ENCODE assay signal across 8 mouse cellular contexts in the genomic region with DNA sequence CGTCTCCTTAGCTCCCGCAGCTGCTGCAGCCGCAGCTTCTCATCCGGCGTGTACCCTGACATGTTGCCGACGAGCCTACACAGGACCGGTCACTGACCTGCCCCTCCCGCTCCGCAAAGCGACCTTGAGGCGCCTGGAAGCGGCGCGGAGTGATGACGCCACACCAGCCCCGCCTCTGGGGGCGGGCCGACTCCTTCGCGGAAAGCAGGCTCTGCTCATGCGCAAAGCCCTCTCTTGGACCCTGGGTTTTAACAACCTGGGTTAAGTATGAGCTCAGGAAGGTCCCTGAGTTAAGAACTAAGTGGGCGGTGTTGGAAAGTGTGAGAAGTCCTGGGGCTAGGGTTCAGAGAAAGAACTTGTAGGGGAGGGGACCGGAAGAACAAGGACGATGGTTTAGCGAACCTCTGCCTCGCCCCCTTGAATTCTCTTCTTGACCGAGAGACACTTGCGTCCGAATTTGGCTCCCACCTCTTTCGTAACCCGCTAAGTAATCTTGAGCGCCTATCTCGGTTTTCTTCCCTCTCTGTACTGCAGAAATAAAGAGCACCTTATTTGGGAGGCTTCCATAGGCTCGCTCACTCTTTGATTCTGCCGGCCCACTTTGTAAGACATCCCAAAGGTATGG. TPM values are rescaled to one million over a fixed set of nuclear protein-coding genes. Genes with fewer than 3 reads are reported as not detected.
DNase-seq lines count a peak whose midpoint lies in the region; ATAC-seq and TF ChIP-seq lines count a peak whose summit lies in the region.

A gene (minus strand): TSS at position 146 of the 625 bp plus-strand sequence.

- ATAC-seq in Patski, result peak; percentile 83
- peak; percentile 95 for ATAC-seq in hindbrain, embryonic 14.5 days (ENCODE audit: low FRiP score)

- H3K27ac ChIP-seq in hindbrain, embryonic 14.5 days, result peak within 1 kb of the TSS; percentile 48; the same call in 1 of the 2 replicates

- no peaks in the 10 kb centered on the region for H3K9me3 ChIP-seq in hindbrain, embryonic 14.5 days (ENCODE audit: control insufficient read depth, low read length)

- no peaks in the 10 kb centered on the region for H3K27me3 ChIP-seq in Patski
- H3K27me3 ChIP-seq in hindbrain, embryonic 14.5 days (ENCODE audit: control insufficient read depth, insufficient read depth, low read length), result no peaks in the 10 kb centered on the region

- POLR2A ChIA-PET in Patski (lab: Charles Lee), result interaction anchor here (1.1 kb wide), 1 partner anchor 9 kb away, joined by 5 read pairs; a partner anchor contains a TSS

- peaks cover 19% of the 10 kb centered on the region for H3K36me3 ChIP-seq in hindbrain, embryonic 14.5 days (replicated peaks; ENCODE audit: control insufficient read depth, insufficient read depth)

- peak within 1 kb of the TSS; percentile 89 for H3K9ac ChIP-seq in hindbrain, embryonic 14.5 days

- peaks cover 11% of the 10 kb centered on the region for H3K4me1 ChIP-seq in hindbrain, embryonic 14.5 days (replicated peaks; ENCODE audit: control insufficient read depth, insufficient read depth, low read length)

- CTCF ChIA-PET in Patski (lab: Charles Lee), result no interaction called here

- peak within 1 kb of the TSS; percentile 83 for H3K4me3 ChIP-seq in hindbrain, embryonic 14.5 days (replicated peaks; ENCODE audit: low read length)

- in situ Hi-C loops in Patski (cut with MboI; ENCODE audit: low pct_unique_long_range_greater_than_20kb), result no loop called here

- no peak for TF ChIP-seq CTCF in Patski (IDR thresholded peaks at IDR 0.05)

- under 1% methylated on average over 36 of the region's 36 CpGs for WGBS in hindbrain, embryonic 14.5 days

- peak; percentile 55 for DNase-seq in Patski (ENCODE audit: low read depth, low spot score)
- peak; percentile 98 for DNase-seq in cerebellum, postnatal 14 days
- DNase-seq in frontal cortex, postnatal 25 days (ENCODE audit: low spot score in 2 of 2), result peak; percentile 87 to 88
- peak; percentile 99 for DNase-seq in hindbrain, embryonic 14.5 days (ENCODE audit: low spot score)
- DNase-seq in layer of hippocampus, postnatal 36 days, result peak; percentile 92 to 93
- DNase-seq in lung, postnatal 36 days, result peak; percentile 95
- DNase-seq in retina, postnatal 1 day, result peak; percentile 96
- DNase-seq in urinary bladder, adult 18-20 months (ENCODE audit: low spot score in 2 of 2), result peak; percentile 90 to 92

- H3K4me2 ChIP-seq in hindbrain, embryonic 14.5 days (replicated peaks), result peak within 1 kb of the TSS; percentile 93

RNA-seq across cellular contexts. Expression of the gene that starts here (rescaled TPM):
- 191 TPM for polyA plus RNA-seq in Patski (2021)
- 345 and 377 TPM in 2 replicates for polyA plus RNA-seq in hindbrain, embryonic 14.5 days (2014; fragmentation: Nextera tagmentation; extraction: Ambion mirVana)
- 100 to 1,000 TPM; 171 to 194 TPM for total RNA-seq in layer of hippocampus, postnatal 36 days (2021)

Comparison
In these comparisons a context has a peak if more than half of its experiments do, and no peak if none do; other contexts are left out.
1. Peak in every context shown above with its lines: DNase-seq, ATAC-seq, H3K4me3 ChIP-seq and H3K27ac ChIP-seq.